Mouse (Mus musculus) limb, embryonic 13.5 days (tissue): ENCODE measurements around the gene Krt81. TPM values are rescaled to one million over a fixed set of nuclear protein-coding genes. Genes with fewer than 3 reads are reported as not detected.

Source experiments
- ATAC-seq: fragments of 200-750 bp; cut with Nextera tagmentation; 2 replicates; pipeline ENCODE4 v1.8.0; 2017; ENCODE audit warnings: low read depth, moderate number of reproducible peaks, moderate TSS enrichment; ENCODE audit not compliant: low FRiP score
- H3K27ac ChIP-seq: fragments of 300-500 bp; sonication (generic); 2 replicates; pipeline ENCODE4 v1.5.1; 2015; ENCODE audit warnings: inconsistent platforms, mild to moderate bottlenecking, moderate library complexity
- H3K27me3 ChIP-seq: fragments of 300-500 bp; sonication (generic); 2 replicates; pipeline ENCODE4 v1.6.1; 2015; ENCODE audit warnings: mild to moderate bottlenecking, inconsistent platforms
- H3K36me3 ChIP-seq: fragments of 300-500 bp; sonication (generic); 2 replicates; pipeline ENCODE4 v1.6.1; 2015; ENCODE audit warnings: inconsistent platforms, mild to moderate bottlenecking, moderate library complexity
- H3K4me1 ChIP-seq: fragments of 300-500 bp; sonication (generic); 2 replicates; pipeline ENCODE4 v1.6.1; 2015; ENCODE audit warnings: inconsistent platforms
- H3K4me2 ChIP-seq: fragments of 300-500 bp; sonication (generic); replicated peaks from 2 replicates; pipeline ENCODE4 v1.6.1; 2015; ENCODE audit warnings: inconsistent platforms, mild to moderate bottlenecking, moderate library complexity
- H3K4me3 ChIP-seq: fragments of 300-500 bp; sonication (generic); 2 replicates; pipeline ENCODE4 v1.5.1; 2015; ENCODE audit warnings: moderate library complexity, mild to moderate bottlenecking, inconsistent platforms
- H3K9ac ChIP-seq: fragments of 300-500 bp; sonication (generic); 2 replicates; pipeline ENCODE4 v1.6.1; 2015; ENCODE audit warnings: mild to moderate bottlenecking, inconsistent platforms
- H3K9me3 ChIP-seq: fragments of 300-500 bp; sonication (generic); 2 replicates; pipeline ENCODE4 v1.6.1; 2016; ENCODE audit warnings: inconsistent platforms
- WGBS: fragments of 180-500 bp; shearing (Covaris S2); methylation state at CpG from one replicate; pipeline ENCODE4 v1.1.7; 2015; 5-methylcytosine and 5-hydroxymethylcytosine counted together
- polyA plus RNA-seq: library from polyadenylated mRNA; unstranded; fragments of >200 nt; fragmentation: Nextera tagmentation; extraction: Ambion mirVana; gene quantifications from 2 replicates; pipeline ENCODE4 v1.2.1, GENCODE M21; 2015

Gene Krt81
- polyA plus RNA-seq, 1 experiment from 2014 or later = not detected

DNA sequence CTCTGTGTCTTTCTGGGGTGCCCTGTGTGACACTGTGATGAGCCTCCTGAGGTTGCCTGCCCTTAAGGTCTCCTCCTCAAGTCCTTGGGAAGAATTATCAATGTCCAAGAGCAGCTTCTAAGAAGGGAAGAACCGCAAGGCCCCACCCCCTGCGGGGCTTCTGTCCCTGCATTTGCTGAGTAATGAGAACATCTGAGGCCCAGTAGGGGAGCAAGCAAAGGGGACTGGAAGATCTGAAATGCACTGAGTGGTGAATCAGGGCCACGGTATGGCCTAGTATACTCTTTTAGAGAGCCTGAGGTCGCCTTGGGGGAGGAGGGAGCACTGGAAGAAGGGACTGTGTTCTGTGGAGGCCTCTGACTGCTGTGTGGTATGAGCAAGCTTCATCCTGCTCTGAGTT, 18.5 kb upstream of the Krt81 start:
- Histone ChIP-seq H3K4me1 (peaks cover 20% of the 10 kb centered on the region), H3K27me3 (peaks cover 39% of the 10 kb centered on the region), H3K9ac (no peak overlapping the region), H3K27ac (no peak overlapping the region), H3K4me3 (no peak overlapping the region), H3K9me3 (no peaks in the 10 kb centered on the region), H3K36me3 (no peaks in the 10 kb centered on the region), H3K4me2 (no peak overlapping the region)
- WGBS = 44% methylated on average over 4 of the region's 4 CpGs
- ATAC-seq = no peak

GRCm38 (mm10) chr15:101479666-101480060, 16.1 kb upstream of the Krt81 start:
- no peaks in the 10 kb centered on the region for H3K9me3 ChIP-seq
- WGBS = 43% methylated on average over 11 of the region's 11 CpGs
- H3K4me1 ChIP-seq = peaks cover 10% of the 10 kb centered on the region
- peak overlapping the region; percentile 60 for H3K4me2 ChIP-seq
- H3K27me3 ChIP-seq = peaks cover 39% of the 10 kb centered on the region
- peak overlapping the region; percentile 33 for H3K4me3 ChIP-seq
- H3K27ac ChIP-seq = no peak overlapping the region
- ATAC-seq = no peak
- H3K36me3 ChIP-seq = no peaks in the 10 kb centered on the region
- no peak overlapping the region for H3K9ac ChIP-seq

DNA sequence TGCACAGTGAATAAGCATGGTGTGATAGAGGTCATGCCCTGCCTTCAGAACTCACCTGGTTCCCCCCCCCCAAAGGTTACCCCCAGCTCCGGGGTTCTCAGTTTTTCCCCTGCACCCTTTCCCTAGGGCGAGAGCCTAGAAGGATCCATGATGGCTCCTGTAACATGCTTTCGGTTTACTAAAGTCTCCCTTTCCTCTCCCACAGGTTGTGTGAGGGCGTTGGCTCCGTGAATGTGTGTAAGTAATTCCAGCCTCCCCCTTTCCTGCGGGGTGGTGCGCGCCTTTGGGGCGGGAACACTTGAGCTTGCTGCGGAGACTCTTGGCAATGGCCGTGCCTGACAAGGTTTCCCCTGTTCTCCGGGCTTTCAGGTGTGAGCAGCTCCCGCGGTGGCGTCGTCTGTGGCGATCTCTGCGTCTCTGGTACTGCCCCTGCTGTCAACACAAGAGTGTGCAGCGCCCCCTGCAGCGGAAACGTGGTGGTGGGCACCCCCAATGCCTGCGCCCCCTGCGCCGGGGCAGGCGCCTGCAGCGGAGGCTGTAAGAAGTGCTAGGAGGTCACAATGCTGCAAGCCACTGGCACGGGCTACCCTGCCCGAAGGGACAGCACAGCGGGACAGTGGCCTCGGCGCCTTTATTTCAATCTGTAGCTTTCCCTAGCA, 15.6 kb upstream of the Krt81 start:
- Histone ChIP-seq H3K4me1 (peaks cover 10% of the 10 kb centered on the region), H3K9me3 (no peaks in the 10 kb centered on the region), H3K4me3 (peak overlapping the region; percentile 33), H3K27me3 (peaks cover 39% of the 10 kb centered on the region), H3K36me3 (no peaks in the 10 kb centered on the region), H3K4me2 (peak overlapping the region; percentile 60), H3K9ac (peak overlapping the region; percentile 40; the same call in 1 of the 2 replicates), H3K27ac (no peak overlapping the region)
- 7% methylated on average over 31 of the region's 31 CpGs for WGBS
- no peak for ATAC-seq

DNA sequence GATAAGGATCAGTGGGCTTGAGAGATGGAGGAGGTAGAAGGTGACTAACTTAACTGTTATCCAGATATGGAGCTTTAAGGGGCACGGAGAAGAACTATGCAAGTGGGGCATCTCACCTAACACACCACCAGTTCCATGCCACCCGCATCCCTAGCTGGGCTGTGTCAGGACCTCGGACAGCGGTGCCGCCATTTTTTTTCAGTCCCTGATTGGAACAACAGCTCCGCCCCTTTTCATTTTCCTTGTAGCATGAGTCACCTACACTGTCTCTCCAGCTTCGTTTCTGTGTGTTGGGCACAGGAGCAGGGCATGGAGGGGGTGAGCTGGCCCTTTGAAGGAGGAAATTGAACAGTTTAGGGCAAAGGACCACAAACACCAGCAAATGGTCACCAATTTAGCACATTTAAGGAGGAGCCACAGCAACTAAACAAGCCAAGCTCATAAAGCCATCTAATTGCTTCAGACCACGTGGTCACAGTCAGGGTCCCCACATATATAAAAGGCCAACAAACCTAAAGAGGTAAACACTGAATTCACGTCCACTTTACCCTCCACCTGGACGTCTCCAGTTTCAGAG, 9.5 kb upstream of the Krt81 start, which contains the start of gene Krt86:
Gene Krt86, plus strand, starts transcription at position 527 of the 577 bp plus-strand sequence.
- Histone ChIP-seq H3K9ac (no peak within 1 kb of the TSS), H3K4me3 (no peak within 1 kb of the TSS), H3K36me3 (no peaks in the 10 kb centered on the region), H3K27ac (no peak within 1 kb of the TSS), H3K4me2 (no peak within 1 kb of the TSS), H3K4me1 (no peaks in the 10 kb centered on the region), H3K27me3 (peaks cover 7% of the 10 kb centered on the region), H3K9me3 (no peaks in the 10 kb centered on the region)
- no peak for ATAC-seq
- 20% methylated on average over 10 of the region's 10 CpGs for WGBS

- no peak for ATAC-seq
- no peaks in the 10 kb centered on the region for H3K4me1 ChIP-seq
- H3K9me3 ChIP-seq = no peaks in the 10 kb centered on the region
- WGBS = 83% methylated on average over 4 of the region's 4 CpGs
- H3K4me2 ChIP-seq = no peak overlapping the region
- H3K9ac ChIP-seq = no peak overlapping the region
- no peak overlapping the region for H3K4me3 ChIP-seq
- H3K36me3 ChIP-seq = no peaks in the 10 kb centered on the region
- no peak overlapping the region for H3K27ac ChIP-seq
- no peaks in the 10 kb centered on the region for H3K27me3 ChIP-seq
Observed at GRCm38 (mm10) chr15:101469093-101469492, 5.5 kb upstream of the Krt81 start.

GRCm38 (mm10) chr15:101459283-101459682, 4.3 kb downstream of the Krt81 start:
- whole genome bisulfite sequencing = 76% methylated on average over 14 of the region's 14 CpGs
- Histone ChIP-seq H3K27ac (no peak overlapping the region), H3K4me3 (no peak overlapping the region), H3K9me3 (peaks cover 4% of the 10 kb centered on the region), H3K9ac (no peak overlapping the region), H3K27me3 (peaks cover 4% of the 10 kb centered on the region; the same call in 1 of the 2 replicates), H3K4me2 (no peak overlapping the region), H3K4me1 (no peaks in the 10 kb centered on the region), H3K36me3 (no peaks in the 10 kb centered on the region)
- no peak for ATAC-seq

GRCm38 (mm10) chr15:101458361-101458930, 5.1 kb downstream of the Krt81 start:
- no peak overlapping the region for H3K4me3 ChIP-seq
- no peaks in the 10 kb centered on the region for H3K4me1 ChIP-seq
- ATAC-seq = no peak
- no peak overlapping the region for H3K27ac ChIP-seq
- no peaks in the 10 kb centered on the region for H3K36me3 ChIP-seq
- peaks cover 4% of the 10 kb centered on the region for H3K9me3 ChIP-seq
- no peak overlapping the region for H3K9ac ChIP-seq
- no peak overlapping the region for H3K4me2 ChIP-seq
- H3K27me3 ChIP-seq = no peaks in the 10 kb centered on the region
- 80% methylated on average over 16 of the region's 16 CpGs for WGBS

GRCm38 (mm10) chr15:101455891-101456290, 7.7 kb downstream of the Krt81 start:
- no peak overlapping the region for H3K27ac ChIP-seq
- no peak overlapping the region for H3K9ac ChIP-seq
- H3K36me3 ChIP-seq = no peaks in the 10 kb centered on the region
- WGBS = 88% methylated on average over 6 of the region's 6 CpGs
- ATAC-seq = no peak
- no peaks in the 10 kb centered on the region for H3K4me1 ChIP-seq
- peaks cover 4% of the 10 kb centered on the region for H3K9me3 ChIP-seq
- 0 out of 2 replicates have a peak, but pooled peaks cover 2% of the 10 kb centered on the region for H3K27me3 ChIP-seq
- H3K4me2 ChIP-seq = no peak overlapping the region
- no peak overlapping the region for H3K4me3 ChIP-seq

GRCm38 (mm10) chr15:101455292-101455691, 8.3 kb downstream of the Krt81 start:
- H3K9me3 ChIP-seq = peaks cover 4% of the 10 kb centered on the region
- 0 out of 2 replicates have a peak, but pooled peaks cover 2% of the 10 kb centered on the region for H3K27me3 ChIP-seq
- 83% methylated on average over 2 of the region's 2 CpGs for WGBS
- H3K4me2 ChIP-seq = no peak overlapping the region
- H3K4me1 ChIP-seq = no peaks in the 10 kb centered on the region
- no peak overlapping the region for H3K4me3 ChIP-seq
- H3K27ac ChIP-seq = no peak overlapping the region
- no peak overlapping the region for H3K9ac ChIP-seq
- ATAC-seq = no peak
- no peaks in the 10 kb centered on the region for H3K36me3 ChIP-seq

- Histone ChIP-seq H3K27me3 (0 out of 2 replicates have a peak, but pooled peaks cover 2% of the 10 kb centered on the region), H3K9me3 (peaks cover 4% of the 10 kb centered on the region), H3K9ac (no peak overlapping the region), H3K4me2 (no peak overlapping the region), H3K27ac (no peak overlapping the region), H3K36me3 (no peaks in the 10 kb centered on the region), H3K4me1 (no peaks in the 10 kb centered on the region), H3K4me3 (no peak overlapping the region)
- ATAC-seq = no peak
- 85% methylated on average over 8 of the region's 8 CpGs for WGBS
Observed at GRCm38 (mm10) chr15:101454774-101455173, 8.8 kb downstream of the Krt81 start.

DNA sequence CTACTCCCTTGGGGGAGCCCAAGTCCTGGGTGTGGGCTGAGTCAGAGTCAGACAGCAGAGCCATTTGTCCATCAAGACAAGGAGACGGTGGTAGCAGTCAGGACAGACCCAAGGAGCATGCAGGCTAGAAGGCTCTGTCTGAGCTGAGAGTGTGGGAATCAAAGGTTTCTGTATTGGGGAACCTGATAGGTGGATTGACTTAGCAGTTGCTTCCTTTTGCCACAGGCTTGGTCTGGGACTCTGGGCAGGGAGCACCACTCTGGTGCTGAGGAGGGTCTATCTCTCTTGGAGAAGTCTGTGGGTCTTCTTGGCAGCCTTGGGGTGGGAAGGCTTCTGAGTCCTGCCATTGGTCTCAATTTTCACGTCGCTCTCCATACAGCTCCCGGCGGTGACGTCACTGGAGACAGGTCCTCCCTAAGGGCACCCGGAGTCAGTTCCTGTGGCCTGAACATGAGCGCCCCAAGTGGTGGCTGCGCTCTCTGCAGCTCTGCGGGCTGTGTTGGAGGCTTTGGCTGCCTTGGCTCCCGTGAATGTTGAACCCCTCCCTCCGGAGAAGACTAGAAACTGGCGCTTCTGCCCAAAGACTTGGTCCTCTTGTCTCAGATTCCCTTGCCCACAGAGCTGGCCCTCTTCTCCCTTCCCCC, 10.3 kb downstream of the Krt81 start:
- Histone ChIP-seq H3K27me3 (0 out of 2 replicates have a peak, but pooled peaks cover 2% of the 10 kb centered on the region), H3K4me1 (no peaks in the 10 kb centered on the region), H3K4me2 (peak overlapping the region; percentile 36; the same call in 1 of the 2 replicates), H3K4me3 (no peak overlapping the region), H3K36me3 (no peaks in the 10 kb centered on the region), H3K9me3 (peaks cover 4% of the 10 kb centered on the region), H3K27ac (no peak overlapping the region), H3K9ac (no peak overlapping the region)
- WGBS = 6% methylated on average over 13 of the region's 13 CpGs
- no peak for ATAC-seq

DNA sequence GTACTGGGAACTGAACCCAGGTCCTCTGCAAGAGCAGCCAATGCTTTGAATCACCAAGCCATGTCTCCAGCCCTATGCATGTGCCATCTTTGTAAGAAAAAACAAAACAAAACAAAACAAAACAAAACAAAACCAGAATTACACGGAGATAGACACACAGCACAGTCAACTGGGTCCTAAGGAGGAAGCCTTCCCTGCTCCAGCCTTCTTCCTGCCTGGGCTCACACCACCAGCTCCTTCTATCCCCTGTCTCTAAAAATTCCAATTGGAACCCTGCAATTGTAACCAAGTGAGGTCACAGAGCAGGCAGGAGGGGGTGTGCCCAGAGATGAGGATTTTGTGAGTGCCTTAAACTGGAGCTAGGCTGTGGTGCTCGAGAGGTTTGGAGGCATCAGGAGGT, 16.1 kb downstream of the Krt81 start, which contains the start of gene Krt88:
Gene Krt88, plus strand, starts transcription at position 301 of the 400 bp plus-strand sequence.
- Histone ChIP-seq H3K4me2 (no peak within 1 kb of the TSS), H3K4me1 (no peaks in the 10 kb centered on the region), H3K27ac (no peak within 1 kb of the TSS), H3K4me3 (no peak within 1 kb of the TSS), H3K36me3 (no peaks in the 10 kb centered on the region), H3K27me3 (no peaks in the 10 kb centered on the region), H3K9me3 (no peaks in the 10 kb centered on the region), H3K9ac (no peak within 1 kb of the TSS)
- no peak for ATAC-seq
- 72% methylated on average over 2 of the region's 2 CpGs for WGBS
